Mouse (Mus musculus): Measurements from ENCODE around the gene Rae1. TPM values are rescaled to one million over a fixed set of nuclear protein-coding genes. Genes with fewer than 3 reads are reported as not detected.

The Rae1 gene
- total RNA-seq, 2 experiments from 2014 or later, result 12.4 to 14.4 TPM

DNA sequence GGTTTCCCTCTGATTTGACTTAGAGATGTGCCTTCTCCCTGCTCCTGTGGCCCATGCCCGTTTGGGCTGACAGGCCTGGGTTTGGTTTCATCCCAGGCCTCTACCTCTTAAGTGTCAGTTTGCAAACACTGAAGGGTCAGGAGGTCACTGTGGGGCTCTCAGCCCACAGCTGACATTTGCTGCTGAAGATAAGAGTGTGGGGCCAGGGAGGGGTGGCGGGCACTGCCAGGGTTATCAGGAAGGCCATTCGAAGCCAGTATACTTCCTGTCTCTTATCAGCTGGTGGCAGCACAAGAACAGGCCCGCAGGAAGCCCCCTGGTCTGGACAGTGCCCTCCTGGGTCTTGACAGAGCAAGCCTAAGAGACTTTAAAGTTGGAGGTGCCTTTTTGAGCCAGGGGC, 35.1 kb downstream of the Rae1 start:
- no peak for DNase-seq
- intact Hi-C loops (cut with DNase I), result no loop called here
- Histone ChIP-seq H3K4me3 (no peak overlapping the region), H3K27ac (peak overlapping the region; percentile 24; the same call in 1 of the 2 replicates)
- no peak for TF ChIP-seq CTCF (IDR thresholded peaks at IDR 0.05)

- DNase-seq, result no peak
- intact Hi-C loops (cut with DNase I), result no loop called here
- no peak overlapping the region for H3K27ac ChIP-seq
- no peak for TF ChIP-seq CTCF (IDR thresholded peaks at IDR 0.05)
- H3K4me3 ChIP-seq, result no peak overlapping the region
Observed at GRCm38 (mm10) chr2:173035653-173036052, 35.7 kb downstream of the Rae1 start.

DNA sequence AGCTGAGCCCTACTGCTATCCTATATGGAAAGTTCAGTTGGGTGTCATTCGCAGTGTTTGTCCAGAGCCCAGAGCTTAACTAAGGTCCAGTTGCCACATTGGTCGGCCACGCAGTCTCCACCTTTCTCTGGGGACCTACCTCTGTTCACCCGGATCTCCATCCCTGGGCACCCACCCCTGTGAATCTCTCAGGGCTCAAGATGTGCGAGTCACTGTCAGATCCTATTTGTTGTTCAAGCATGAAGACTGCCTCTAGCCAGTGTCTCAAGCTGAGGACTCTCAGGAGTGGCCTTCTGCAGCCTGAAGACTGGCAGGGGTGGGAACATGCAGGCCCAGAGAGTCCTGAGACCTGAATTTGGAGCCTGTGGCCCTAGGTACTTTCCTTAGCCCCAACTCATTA, 36.1 kb downstream of the Rae1 start:
- H3K27ac ChIP-seq, result no peak overlapping the region

GRCm38 (mm10) chr2:173036611-173037010, 36.7 kb downstream of the Rae1 start:
- intact Hi-C loops (cut with DNase I), result no loop called here
- H3K27ac ChIP-seq, result no peak overlapping the region
- no peak; the same call in 1 of the 2 replicates for TF ChIP-seq CTCF (IDR thresholded peaks at IDR 0.05)
- no peak for DNase-seq
- H3K4me3 ChIP-seq, result no peak overlapping the region

More for the DNA sequence above, 36.1 kb downstream of the Rae1 start:
- TF ChIP-seq CTCF (IDR thresholded peaks at IDR 0.05), result no peak
- intact Hi-C loops (cut with DNase I), result no loop called here
- no peak for DNase-seq
- H3K4me3 ChIP-seq, result no peak overlapping the region

DNA sequence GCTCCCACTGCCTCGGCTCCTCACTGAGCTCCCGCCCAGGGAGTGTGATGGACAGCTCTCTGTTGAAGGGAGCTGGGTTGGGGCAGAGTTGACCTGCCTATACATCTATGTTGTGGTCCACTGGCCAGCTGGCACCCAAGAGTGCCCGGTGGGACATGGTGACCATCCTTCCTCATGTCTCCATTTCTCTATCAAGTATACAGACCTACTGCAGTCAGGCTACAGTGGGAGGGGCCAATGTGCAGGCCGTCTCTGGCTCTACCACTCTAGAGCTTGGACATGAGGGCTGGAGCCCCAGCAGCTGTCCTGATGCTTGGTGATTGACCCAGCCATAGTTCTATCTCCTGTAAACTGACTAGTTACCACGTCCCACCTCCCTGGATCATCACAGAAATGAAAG, 37.4 kb downstream of the Rae1 start:
- no peak for TF ChIP-seq CTCF (IDR thresholded peaks at IDR 0.05)
- intact Hi-C loops (cut with DNase I), result no loop called here
- no peak overlapping the region for H3K4me3 ChIP-seq
- DNase-seq, result no peak
- no peak overlapping the region for H3K27ac ChIP-seq

GRCm38 (mm10) chr2:173037827-173038607, 38.1 kb downstream of the Rae1 start:
- Histone ChIP-seq H3K27ac (no peak overlapping the region), H3K4me3 (no peak overlapping the region)
- no peak for TF ChIP-seq CTCF (IDR thresholded peaks at IDR 0.05)
- DNase-seq, result no peak
- intact Hi-C loops (cut with DNase I), result no loop called here

DNA sequence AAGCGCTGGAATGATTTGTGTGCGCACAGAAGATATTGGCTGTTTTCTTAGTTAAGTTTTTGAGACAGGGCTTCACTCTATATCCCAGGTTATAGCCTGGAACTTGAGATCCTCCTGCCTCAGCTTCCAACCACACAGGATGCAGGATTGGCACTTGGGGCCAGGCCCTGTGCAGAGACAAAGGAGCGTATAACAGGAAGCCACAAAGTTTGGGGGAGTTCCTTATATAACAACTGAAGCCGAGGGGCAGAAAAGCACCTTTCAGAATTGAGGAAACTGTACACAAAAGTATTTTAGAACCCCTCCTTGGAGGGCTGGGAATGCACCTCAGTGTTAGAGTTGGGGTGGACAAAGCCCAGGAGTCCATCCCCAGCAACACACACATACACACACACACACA, 39.1 kb downstream of the Rae1 start:
- no peak for TF ChIP-seq CTCF (IDR thresholded peaks at IDR 0.05)
- intact Hi-C loops (cut with DNase I), result no loop called here
- no peak overlapping the region for H3K27ac ChIP-seq
- DNase-seq, result no peak
- H3K4me3 ChIP-seq, result no peak overlapping the region

DNA sequence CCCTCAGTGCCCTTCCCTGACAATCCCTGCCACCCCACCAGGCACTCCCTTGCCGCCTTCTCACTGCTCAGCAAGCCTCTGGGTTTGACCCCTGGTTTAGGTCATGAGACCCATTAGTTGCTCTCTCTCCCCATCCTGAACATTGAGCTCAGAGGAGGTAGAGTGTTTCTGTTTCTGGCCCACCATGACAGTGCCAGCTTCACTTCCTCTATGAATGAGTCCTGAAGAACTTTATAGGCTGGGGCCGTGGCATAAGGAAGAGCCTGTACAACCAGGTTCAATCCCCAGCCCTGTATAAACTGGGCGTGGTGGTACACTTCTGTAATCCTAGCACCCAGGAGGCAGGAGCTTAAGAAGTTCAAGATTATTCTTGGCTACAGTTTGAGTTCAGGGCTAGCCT, 40.9 kb downstream of the Rae1 start:
- Histone ChIP-seq H3K27ac (0 out of 2 replicates have a peak overlapping the region, but pooled peaks have one; percentile 28), H3K4me3 (no peak overlapping the region)
- no peak for DNase-seq
- TF ChIP-seq CTCF (IDR thresholded peaks at IDR 0.05), result no peak
- intact Hi-C loops (cut with DNase I), result no loop called here

DNA sequence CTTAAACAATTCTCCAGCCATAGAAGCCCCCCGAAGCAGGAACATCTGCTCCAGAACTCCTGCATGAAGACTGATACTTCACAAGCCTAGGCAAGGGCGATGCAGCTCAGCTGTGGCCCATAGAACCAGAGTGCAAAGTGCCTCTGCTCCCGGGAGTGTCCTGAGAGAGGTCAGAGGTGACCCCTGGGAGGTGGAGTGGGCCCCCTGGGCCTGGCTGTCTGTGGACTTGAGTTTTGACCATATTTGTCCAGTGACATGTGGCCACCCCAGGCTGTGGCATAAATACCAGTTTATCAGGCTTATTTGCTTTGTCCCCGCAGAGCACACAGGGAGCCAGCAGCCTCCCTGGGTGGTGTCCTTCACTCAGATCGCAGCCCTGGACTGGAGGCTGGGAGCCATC, 41.3 kb downstream of the Rae1 start:
- Histone ChIP-seq H3K4me3 (no peak overlapping the region), H3K27ac (0 out of 2 replicates have a peak overlapping the region, but pooled peaks have one; percentile 28)
- intact Hi-C loops (cut with DNase I), result no loop called here
- TF ChIP-seq CTCF (IDR thresholded peaks at IDR 0.05), result no peak
- DNase-seq, result no peak

DNA sequence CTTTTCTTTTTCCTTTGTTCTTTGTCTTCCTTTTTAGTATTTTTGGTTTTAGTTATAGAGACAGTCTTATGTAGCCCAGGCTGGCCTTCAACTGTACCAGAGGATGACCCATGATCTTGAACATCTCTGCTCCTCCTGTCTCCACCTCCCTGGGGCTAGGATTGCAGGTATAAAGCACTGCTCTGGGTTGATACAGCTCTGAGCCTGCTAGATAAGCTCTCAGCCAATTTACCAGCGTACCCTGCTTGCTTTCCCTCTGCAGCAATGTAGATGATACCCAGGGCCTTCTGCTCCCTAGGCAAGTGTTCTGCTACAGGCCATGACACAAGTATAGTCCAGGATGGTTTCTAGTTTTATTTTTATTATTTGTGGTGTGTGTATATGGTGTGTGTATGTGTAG, 42.0 kb downstream of the Rae1 start:
- no peak for DNase-seq
- TF ChIP-seq CTCF (IDR thresholded peaks at IDR 0.05), result no peak
- intact Hi-C loops (cut with DNase I), result no loop called here

DNA sequence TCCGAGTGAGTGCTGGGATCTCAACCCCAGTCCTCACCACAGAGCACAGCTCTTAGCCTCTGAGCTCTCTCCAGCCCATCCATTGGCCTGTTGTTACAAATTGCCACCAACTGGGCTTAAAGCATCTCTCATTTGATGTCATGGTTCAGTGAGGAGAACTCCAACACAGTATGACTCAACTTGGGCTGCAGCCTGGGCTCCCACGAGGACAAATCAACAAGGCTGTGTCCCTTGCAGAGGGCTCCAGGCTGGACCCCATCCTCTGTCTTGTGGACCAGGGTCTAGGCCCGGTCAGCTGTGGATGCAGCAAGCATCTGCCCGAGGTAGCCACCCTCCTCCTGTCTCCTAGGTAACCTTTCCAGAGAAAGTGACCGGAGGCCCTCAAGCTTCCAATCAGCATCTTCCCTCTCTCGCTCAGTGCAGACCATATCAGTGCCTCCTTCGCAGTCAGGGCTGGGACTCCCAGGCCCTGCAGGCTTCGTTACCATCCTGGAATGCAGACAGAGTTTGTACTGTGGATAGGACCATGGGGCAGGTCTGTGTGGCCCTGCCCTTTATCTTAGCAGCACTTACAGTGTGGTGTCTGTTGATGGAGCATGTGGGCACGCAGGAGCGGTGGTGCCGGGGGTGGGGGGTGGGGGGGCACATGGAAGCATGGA, 42.7 kb downstream of the Rae1 start:
- no peak overlapping the region; the same call in 1 of the 2 replicates for H3K27ac ChIP-seq
- intact Hi-C loops (cut with DNase I), result no loop called here
- DNase-seq, result no peak
- no peak overlapping the region for H3K4me3 ChIP-seq
- no peak for TF ChIP-seq CTCF (IDR thresholded peaks at IDR 0.05)

More for the DNA sequence above, 42.0 kb downstream of the Rae1 start:
- H3K27ac ChIP-seq, result no peak overlapping the region
- H3K4me3 ChIP-seq, result no peak overlapping the region

DNA sequence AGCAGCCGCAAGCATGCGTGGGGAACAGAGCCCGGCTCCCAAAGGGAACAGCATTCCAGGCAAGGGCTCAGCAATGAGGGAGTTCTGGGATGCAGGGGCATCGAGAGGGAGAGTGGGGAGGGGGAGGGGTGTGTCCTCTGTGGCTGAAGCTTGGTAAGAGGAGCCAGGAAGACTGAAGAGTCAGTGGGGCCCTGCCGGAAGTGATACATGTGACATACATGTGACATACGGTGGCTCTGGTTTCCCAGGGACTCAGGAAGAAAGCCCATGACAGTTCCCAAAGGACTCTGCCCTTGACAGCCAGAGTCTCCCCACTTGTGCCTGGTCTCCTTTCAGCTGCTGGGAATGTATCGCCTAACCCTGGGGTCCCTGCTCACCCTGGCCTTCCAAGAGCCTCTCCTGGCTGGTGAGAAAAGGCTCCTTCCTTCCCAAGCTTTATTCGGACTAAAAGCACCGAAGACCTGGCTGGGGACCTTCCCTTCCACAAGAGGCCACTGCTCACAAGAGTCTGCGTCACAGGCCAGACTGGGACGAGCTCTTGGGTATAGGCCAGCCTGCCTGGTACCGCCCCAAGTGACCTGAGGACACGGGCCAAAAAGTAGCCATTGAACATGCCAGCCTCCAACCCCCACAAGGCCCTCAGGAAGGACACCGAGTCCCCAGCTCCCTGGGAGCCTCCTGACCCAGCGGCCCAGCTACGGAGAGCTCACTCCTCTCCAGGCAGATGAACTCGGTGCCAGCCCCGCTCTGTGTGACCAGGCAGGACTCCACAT, 44.5 kb downstream of the Rae1 start:
- peak; percentile 46 for TF ChIP-seq CTCF (IDR thresholded peaks at IDR 0.05)
- peak overlapping the region; percentile 98 for H3K27ac ChIP-seq
- peak overlapping the region; percentile 45 for H3K4me3 ChIP-seq
- intact Hi-C loops (cut with DNase I), result loop anchor here (2.0 kb wide), 1 partner anchor 16 kb away; no protein-coding TSS in a partner anchor
- DNase-seq, result peak; percentile 92
